Mouse (Mus musculus) cerebellum, adult 2 months (tissue): ENCODE data around the gene Rcor1.

Source experiments
- CTCF ChIP-seq: fragments of 200-500 bp; IDR thresholded peaks from 2 replicates; pipeline ENCODE4 v1.5.1; 2011; ENCODE audit warnings: low read depth, mild to moderate bottlenecking, control low read depth, low read length, moderate library complexity, borderline replicate concordance; ENCODE audit not compliant: insufficient read depth
- POLR2A ChIP-seq: fragments of 200-500 bp; IDR thresholded peaks from 2 replicates; pipeline ENCODE4 v1.6.1; 2011; ENCODE audit warnings: low read length, control low read depth, borderline replicate concordance; ENCODE audit not compliant: insufficient read depth

- no peak for TF ChIP-seq CTCF
- no peak for TF ChIP-seq POLR2A
Observed at GRCm38 (mm10) chr12:111035182-111035824, 3.8 kb upstream of the Rcor1 start.
